Mouse (Mus musculus) c-Kit-negative CD71-positive TER-119-positive erythroid progenitor cells, embryonic 14.5 days (primary cell): ENCODE measurements around the gene Ripor2.

Experiments used
- DNase-seq: peaks from one replicate; pipeline ENCODE4 v3.0.0-alpha.2; 2013; ENCODE audit warnings: low read depth, low spot score

The Ripor2 gene

GRCm38 (mm10) chr13:24617076-24617798 is 35.2 kb downstream of the Ripor2 start:
- DNase-seq = no peak

- no peak for DNase-seq
Observed at GRCm38 (mm10) chr13:24617799-24618130, 35.8 kb downstream of the Ripor2 start.

GRCm38 (mm10) chr13:24619711-24620110 is 37.7 kb downstream of the Ripor2 start:
- DNase-seq = no peak

- no peak for DNase-seq
Observed at GRCm38 (mm10) chr13:24620439-24620838, 38.5 kb downstream of the Ripor2 start.

GRCm38 (mm10) chr13:24623631-24624030 is 41.6 kb downstream of the Ripor2 start:
- no peak for DNase-seq

GRCm38 (mm10) chr13:24625071-24625470 is 43.1 kb downstream of the Ripor2 start:
- DNase-seq = no peak

GRCm38 (mm10) chr13:24626698-24627436 is 44.9 kb downstream of the Ripor2 start:
- DNase-seq = no peak

- DNase-seq = no peak
Observed at GRCm38 (mm10) chr13:24628192-24628591, 46.2 kb downstream of the Ripor2 start.

- no peak for DNase-seq
Observed at GRCm38 (mm10) chr13:24629073-24629621, 47.2 kb downstream of the Ripor2 start.

- no peak for DNase-seq
Observed at GRCm38 (mm10) chr13:24630364-24630763, 48.4 kb downstream of the Ripor2 start.

- DNase-seq = no peak
Observed at GRCm38 (mm10) chr13:24632988-24633577, 51.1 kb downstream of the Ripor2 start.

- no peak for DNase-seq
Observed at GRCm38 (mm10) chr13:24634346-24635120, 52.5 kb downstream of the Ripor2 start.

- DNase-seq = no peak
Observed at GRCm38 (mm10) chr13:24638371-24639214, 56.6 kb downstream of the Ripor2 start.

- DNase-seq = no peak
Observed at GRCm38 (mm10) chr13:24639215-24640165, 57.5 kb downstream of the Ripor2 start.

- DNase-seq = no peak
Observed at GRCm38 (mm10) chr13:24640166-24640560, 58.2 kb downstream of the Ripor2 start.

- no peak for DNase-seq
Observed at GRCm38 (mm10) chr13:24640836-24641385, 58.9 kb downstream of the Ripor2 start.

GRCm38 (mm10) chr13:24641491-24642430 is 59.8 kb downstream of the Ripor2 start:
- DNase-seq = no peak

GRCm38 (mm10) chr13:24645146-24645545 is 63.2 kb downstream of the Ripor2 start:
- DNase-seq = no peak
